Mouse (Mus musculus) cerebellum, postnatal 10 days (tissue): Measurements from ENCODE around the gene Ell.

Source experiments
- DNase-seq, 2 experiments: peaks; one replicate each; pipeline ENCODE4 v3.0.0; 2021; ENCODE audit warnings: mixed read lengths in 2 of 2

The Ell gene

GRCm38 (mm10) chr8:70538633-70539076 lies 602 bp upstream of the Ell start:
- peak; percentile 100 for DNase-seq

- peak; percentile 37 to 43 for DNase-seq
These were observed 803 bp downstream of the Ell start for GRCm38 (mm10) chr8:70540013-70540506.

GRCm38 (mm10) chr8:70540507-70541071 lies 1.3 kb downstream of the Ell start:
- DNase-seq = no peak

GRCm38 (mm10) chr8:70541081-70541480 lies 1.8 kb downstream of the Ell start:
- no peak for DNase-seq

GRCm38 (mm10) chr8:70544200-70544687 lies 5.0 kb downstream of the Ell start:
- DNase-seq = no peak

- DNase-seq = no peak
These were observed 7.2 kb downstream of the Ell start for GRCm38 (mm10) chr8:70546412-70546811.

GRCm38 (mm10) chr8:70547762-70548161 lies 8.5 kb downstream of the Ell start:
- no peak for DNase-seq

GRCm38 (mm10) chr8:70549412-70550184 lies 10.3 kb downstream of the Ell start:
- DNase-seq = no peak

- DNase-seq = no peak
These were observed 12.4 kb downstream of the Ell start for GRCm38 (mm10) chr8:70551558-70552161.

GRCm38 (mm10) chr8:70552836-70553235 lies 13.6 kb downstream of the Ell start:
- no peak for DNase-seq

GRCm38 (mm10) chr8:70553740-70554139 lies 14.5 kb downstream of the Ell start:
- peak; percentile 77 to 81 for DNase-seq

- DNase-seq = no peak
These were observed 16.0 kb downstream of the Ell start for GRCm38 (mm10) chr8:70555079-70555747.

GRCm38 (mm10) chr8:70558334-70558733 lies 19.1 kb downstream of the Ell start:
- DNase-seq = no peak

GRCm38 (mm10) chr8:70558983-70559382 lies 19.7 kb downstream of the Ell start:
- no peak for DNase-seq

- DNase-seq = peak; percentile 75 to 79
These were observed 20.8 kb downstream of the Ell start for GRCm38 (mm10) chr8:70560096-70560495.

GRCm38 (mm10) chr8:70560564-70560963 lies 21.3 kb downstream of the Ell start:
- no peak for DNase-seq

- DNase-seq = no peak
These were observed 22.1 kb downstream of the Ell start for GRCm38 (mm10) chr8:70561357-70561756.

GRCm38 (mm10) chr8:70561809-70562535 lies 22.7 kb downstream of the Ell start:
- DNase-seq = no peak

GRCm38 (mm10) chr8:70562802-70563201 lies 23.5 kb downstream of the Ell start:
- peak in 1 of 2 experiments; percentile 6 for DNase-seq

GRCm38 (mm10) chr8:70563763-70564387 lies 24.6 kb downstream of the Ell start:
- peak in 1 of 2 experiments; percentile 6 for DNase-seq

- DNase-seq = peak in 1 of 2 experiments; percentile 10
These were observed 25.5 kb downstream of the Ell start for GRCm38 (mm10) chr8:70564696-70565235.
